Mouse (Mus musculus) kidney, embryonic 15.5 days (tissue): ENCODE results near the gene Zdbf2. TPM values are rescaled to one million over a fixed set of nuclear protein-coding genes. Genes with fewer than 3 reads are reported as not detected.

Experiments
- ATAC-seq: fragments of 200-750 bp; cut with Nextera tagmentation; replicated peaks from 2 replicates; pipeline ENCODE4 v1.8.0; 2017; ENCODE audit warnings: moderate TSS enrichment; ENCODE audit not compliant: low FRiP score
- H3K27ac ChIP-seq: fragments of 300-500 bp; sonication (generic); 2 replicates; pipeline ENCODE4 v1.5.1; 2015; ENCODE audit warnings: mild to moderate bottlenecking, inconsistent platforms
- H3K27me3 ChIP-seq: fragments of 300-500 bp; sonication (generic); 2 replicates; pipeline ENCODE4 v1.6.1; 2015; ENCODE audit warnings: inconsistent platforms
- H3K36me3 ChIP-seq: fragments of 300-500 bp; sonication (generic); 2 replicates; pipeline ENCODE4 v1.6.1; 2015; ENCODE audit warnings: inconsistent platforms
- H3K4me1 ChIP-seq: fragments of 300-500 bp; sonication (generic); 2 replicates; pipeline ENCODE4 v1.6.1; 2015; ENCODE audit warnings: inconsistent platforms
- H3K4me2 ChIP-seq: fragments of 300-500 bp; sonication (generic); 2 replicates; pipeline ENCODE4 v1.6.1; 2015; ENCODE audit warnings: moderate library complexity, mild to moderate bottlenecking, inconsistent platforms
- H3K4me3 ChIP-seq: fragments of 300-500 bp; sonication (generic); replicated peaks from 2 replicates; pipeline ENCODE4 v1.5.1; 2015; ENCODE audit warnings: mild to moderate bottlenecking, inconsistent platforms
- H3K9ac ChIP-seq: fragments of 300-500 bp; sonication (generic); 2 replicates; pipeline ENCODE4 v1.6.1; 2015; ENCODE audit warnings: mild to moderate bottlenecking, inconsistent platforms
- H3K9me3 ChIP-seq: fragments of 300-500 bp; sonication (generic); replicated peaks from 2 replicates; pipeline ENCODE4 v1.6.1; 2016; ENCODE audit warnings: inconsistent platforms
- WGBS: fragments of 180-500 bp; shearing (Covaris S2); methylation state at CpG from one replicate; pipeline ENCODE4 v1.1.7; 2015; ENCODE audit warnings: mixed read lengths; 5-methylcytosine and 5-hydroxymethylcytosine counted together
- polyA plus RNA-seq: library from polyadenylated mRNA; unstranded; fragments of >200 nt; fragmentation: Nextera tagmentation; extraction: Ambion mirVana; gene quantifications from 2 replicates; pipeline ENCODE4 v1.2.1, GENCODE M21; 2015

The Zdbf2 gene
- polyA plus RNA-seq, 1 experiment from 2014 or later: 8.4 TPM

DNA sequence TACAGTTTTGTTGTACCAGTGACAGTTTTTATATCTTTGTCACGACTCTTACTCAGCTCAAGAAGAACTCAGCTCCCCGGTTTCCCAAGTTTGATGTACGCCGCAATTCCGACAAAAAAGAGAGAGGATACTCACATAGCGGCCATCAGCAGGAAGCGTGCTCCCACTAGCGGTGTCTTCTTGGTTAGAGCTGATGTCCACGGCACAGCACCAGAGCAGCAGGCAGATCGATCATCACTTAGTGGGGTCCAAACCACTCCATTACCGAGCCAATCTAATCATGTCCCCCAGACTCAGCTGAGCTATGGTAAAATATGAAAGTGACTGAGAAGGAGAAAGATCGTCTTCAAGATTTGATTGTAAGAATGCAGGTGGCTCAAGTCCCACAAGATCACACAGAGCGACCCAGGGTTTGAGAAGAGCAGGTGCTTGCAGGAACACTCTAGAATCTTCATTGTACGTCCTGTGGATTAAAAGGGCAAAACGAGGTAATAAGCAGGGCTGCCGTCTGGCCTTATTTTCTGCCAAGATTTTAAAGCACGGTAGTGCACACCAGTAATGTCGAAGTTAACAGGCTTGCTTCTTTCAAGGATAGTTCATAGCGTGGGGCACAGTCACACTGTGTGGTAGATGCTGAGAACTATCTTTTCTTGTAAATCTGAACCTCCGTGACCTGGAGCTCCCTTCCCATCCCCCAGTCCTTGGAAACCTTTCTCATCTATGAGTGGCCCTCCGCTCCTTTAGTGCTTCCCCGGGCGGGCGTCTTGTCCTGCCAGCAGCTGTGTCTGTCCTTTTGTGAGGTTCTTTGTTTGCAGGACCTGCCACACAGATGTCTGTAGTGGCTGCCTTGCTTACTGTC is 20.5 kb upstream of the Zdbf2 start:
- Histone ChIP-seq H3K4me3 (no peak overlapping the region), H3K4me1 (peaks cover 6% of the 10 kb centered on the region), H3K9ac (no peak overlapping the region), H3K27me3 (peaks cover 97% of the 10 kb centered on the region), H3K36me3 (no peaks in the 10 kb centered on the region), H3K4me2 (no peak overlapping the region), H3K27ac (no peak overlapping the region), H3K9me3 (peaks cover 2% of the 10 kb centered on the region; the same call in 1 of the 2 replicates)
- no peak for ATAC-seq
- WGBS: 41% methylated on average over 24 of the region's 24 CpGs

DNA sequence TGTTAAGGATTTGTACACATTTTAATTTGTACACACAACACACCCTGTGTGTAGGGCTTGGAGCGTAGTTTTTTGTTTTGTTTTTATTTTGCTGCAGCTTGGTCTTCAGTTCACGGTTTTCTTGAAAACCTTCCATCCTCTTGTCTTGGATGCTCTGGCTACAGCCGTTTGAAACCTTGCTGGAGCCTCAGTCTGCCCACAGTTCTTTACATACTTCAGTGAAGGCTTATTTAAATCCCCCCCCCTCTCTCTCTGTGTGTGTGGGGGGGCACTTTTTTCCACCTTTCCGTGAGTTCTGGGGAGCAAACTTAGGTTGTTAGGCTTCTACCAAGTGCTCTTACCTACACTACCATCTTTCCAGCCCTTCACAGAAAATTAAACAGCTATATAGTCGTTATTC is 19.8 kb upstream of the Zdbf2 start:
- H3K4me3 ChIP-seq: no peak overlapping the region
- peaks cover 3% of the 10 kb centered on the region for H3K4me1 ChIP-seq
- H3K27ac ChIP-seq: no peak overlapping the region
- peaks cover 97% of the 10 kb centered on the region for H3K27me3 ChIP-seq
- no peak overlapping the region for H3K9ac ChIP-seq
- WGBS: 40% methylated on average over 5 of the region's 5 CpGs
- ATAC-seq: no peak
- no peak overlapping the region for H3K4me2 ChIP-seq
- no peaks in the 10 kb centered on the region for H3K36me3 ChIP-seq
- H3K9me3 ChIP-seq: peaks cover 2% of the 10 kb centered on the region; the same call in 1 of the 2 replicates

DNA sequence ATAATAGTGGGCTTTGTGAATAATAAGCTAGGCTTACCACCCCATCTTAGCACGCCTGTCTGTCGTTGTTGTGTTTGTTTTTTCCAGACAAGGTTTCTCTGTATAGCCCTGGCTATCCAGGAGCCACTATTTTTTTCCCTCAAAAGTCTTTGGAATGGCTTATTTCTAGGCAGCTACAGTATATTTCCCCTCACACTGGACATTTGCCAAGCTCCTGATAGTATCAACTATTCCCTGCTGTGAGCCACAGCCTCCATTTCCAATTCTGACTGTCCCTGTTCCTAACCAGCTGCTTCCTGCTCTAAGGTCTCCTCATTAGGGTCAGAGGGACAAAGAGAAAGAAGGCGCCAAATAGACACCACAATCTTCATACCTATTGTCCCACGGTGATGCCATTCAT is 18.0 kb upstream of the Zdbf2 start:
- 18% methylated on average over 4 of the region's 4 CpGs for WGBS
- no peaks in the 10 kb centered on the region for H3K36me3 ChIP-seq

DNA sequence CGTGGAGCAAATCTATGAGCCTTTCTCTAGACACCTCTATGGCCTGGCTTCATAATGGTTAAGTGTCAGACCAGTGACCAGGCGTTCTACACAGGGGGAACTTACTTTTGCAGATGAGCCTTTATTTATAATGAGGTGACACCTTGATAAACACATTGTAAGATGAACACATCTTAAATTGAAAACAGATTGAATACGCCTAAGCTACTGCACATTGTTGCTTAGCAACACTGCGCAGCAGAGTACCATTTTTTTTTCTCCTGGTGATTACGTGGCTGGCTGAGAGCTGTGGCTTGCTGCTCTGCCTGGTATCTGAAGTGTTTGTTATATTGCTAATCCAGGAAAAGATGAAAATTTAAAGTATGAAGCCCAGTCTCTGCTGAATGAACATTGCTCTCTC is 17.0 kb upstream of the Zdbf2 start:
- 29% methylated on average over 5 of the region's 5 CpGs for WGBS
- Histone ChIP-seq H3K36me3 (no peaks in the 10 kb centered on the region), H3K4me1 (no peaks in the 10 kb centered on the region), H3K27me3 (peaks cover 97% of the 10 kb centered on the region), H3K27ac (no peak overlapping the region), H3K4me3 (no peak overlapping the region), H3K4me2 (no peak overlapping the region), H3K9me3 (no peaks in the 10 kb centered on the region), H3K9ac (no peak overlapping the region)
- no peak for ATAC-seq

More for the DNA sequence above, 18.0 kb upstream of the Zdbf2 start:
- Histone ChIP-seq H3K9ac (no peak overlapping the region), H3K4me1 (no peaks in the 10 kb centered on the region), H3K27me3 (peaks cover 97% of the 10 kb centered on the region), H3K4me2 (no peak overlapping the region), H3K4me3 (no peak overlapping the region), H3K27ac (no peak overlapping the region), H3K9me3 (no peaks in the 10 kb centered on the region)
- no peak for ATAC-seq

DNA sequence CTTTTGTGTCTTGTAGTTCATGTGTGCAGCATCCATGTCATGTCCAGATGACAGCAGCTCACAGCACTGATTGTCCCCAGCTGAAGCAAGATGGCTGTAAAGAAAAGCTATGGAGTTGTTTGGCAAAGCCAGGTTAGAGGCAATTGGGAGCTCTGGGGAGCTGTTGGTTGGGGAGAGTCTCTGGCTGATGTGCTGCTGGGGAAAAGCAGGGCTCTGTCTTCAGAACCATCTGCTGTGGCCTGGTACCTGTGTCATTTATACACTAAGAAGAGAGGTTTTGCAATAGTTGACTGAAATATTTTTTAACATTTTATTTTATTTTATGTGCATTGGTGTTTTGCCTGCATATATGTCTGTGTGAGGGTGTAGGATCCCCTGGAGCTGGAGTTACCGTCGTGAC is 14.6 kb upstream of the Zdbf2 start:
- Histone ChIP-seq H3K36me3 (no peaks in the 10 kb centered on the region), H3K4me3 (no peak overlapping the region), H3K27me3 (peaks cover 94% of the 10 kb centered on the region), H3K9me3 (no peaks in the 10 kb centered on the region), H3K4me1 (no peaks in the 10 kb centered on the region), H3K27ac (no peak overlapping the region), H3K4me2 (no peak overlapping the region), H3K9ac (no peak overlapping the region)
- 46% methylated on average over 2 of the region's 2 CpGs for WGBS
- no peak for ATAC-seq

- Histone ChIP-seq H3K4me1 (no peaks in the 10 kb centered on the region), H3K9ac (no peak overlapping the region), H3K4me2 (no peak overlapping the region), H3K27me3 (peaks cover 97% of the 10 kb centered on the region), H3K4me3 (no peak overlapping the region), H3K9me3 (no peaks in the 10 kb centered on the region), H3K36me3 (no peaks in the 10 kb centered on the region), H3K27ac (no peak overlapping the region)
- no peak for ATAC-seq
- 43% methylated on average over 11 of the region's 11 CpGs for WGBS
Observed at GRCm38 (mm10) chr1:63259271-63259830, 13.7 kb upstream of the Zdbf2 start.

- Histone ChIP-seq H3K9ac (no peak overlapping the region), H3K27ac (no peak overlapping the region), H3K4me1 (no peaks in the 10 kb centered on the region), H3K36me3 (no peaks in the 10 kb centered on the region), H3K27me3 (peaks cover 97% of the 10 kb centered on the region), H3K9me3 (no peaks in the 10 kb centered on the region), H3K4me2 (no peak overlapping the region), H3K4me3 (no peak overlapping the region)
- ATAC-seq: no peak
- WGBS: 48% methylated on average over 17 of the region's 17 CpGs
Observed at GRCm38 (mm10) chr1:63259916-63260741, 12.9 kb upstream of the Zdbf2 start.

DNA sequence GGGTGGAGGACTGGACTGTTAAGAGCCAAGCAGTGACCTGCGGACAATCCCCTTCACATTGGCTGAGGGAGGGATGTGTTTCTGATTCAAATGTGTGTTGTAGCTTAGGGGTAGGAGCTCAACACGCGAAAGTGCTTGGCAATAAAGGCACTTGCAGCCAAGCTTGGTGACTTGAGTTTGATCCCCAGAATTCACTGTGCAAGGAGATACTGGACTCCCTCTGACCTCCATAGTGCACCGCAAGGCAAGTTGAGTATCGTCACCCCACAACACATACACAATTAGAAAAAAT is 12.4 kb upstream of the Zdbf2 start:
- Histone ChIP-seq H3K4me1 (no peaks in the 10 kb centered on the region), H3K9ac (no peak overlapping the region), H3K27ac (no peak overlapping the region), H3K9me3 (no peaks in the 10 kb centered on the region), H3K36me3 (no peaks in the 10 kb centered on the region), H3K4me2 (no peak overlapping the region), H3K4me3 (no peak overlapping the region), H3K27me3 (peaks cover 97% of the 10 kb centered on the region)
- ATAC-seq: no peak
- 39% methylated on average over 5 of the region's 5 CpGs for WGBS

- 47% methylated on average over 17 of the region's 17 CpGs for WGBS
- no peak overlapping the region for H3K9ac ChIP-seq
Observed at GRCm38 (mm10) chr1:63261041-63261590, 11.9 kb upstream of the Zdbf2 start.

DNA sequence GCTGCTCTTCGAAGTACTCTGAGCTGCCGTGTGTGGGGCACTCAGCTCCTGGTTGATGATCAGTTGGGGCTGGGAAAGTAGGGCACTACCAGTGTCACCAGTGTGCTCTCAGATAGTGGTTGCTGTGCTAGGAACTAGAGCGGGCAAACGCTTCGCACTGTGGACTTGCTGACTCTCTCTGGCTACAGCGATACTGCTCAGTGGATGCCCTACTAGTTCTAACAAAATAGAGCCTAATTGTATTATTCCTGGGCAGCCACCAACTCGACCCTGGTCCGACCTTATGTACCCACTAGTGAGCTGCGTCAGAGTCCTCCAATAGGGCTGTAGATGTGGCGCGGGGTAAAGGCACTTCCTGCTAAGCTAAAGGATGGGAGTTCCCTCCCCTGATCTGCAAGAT is 9.4 kb upstream of the Zdbf2 start:
- no peak for ATAC-seq
- no peaks in the 10 kb centered on the region for H3K9me3 ChIP-seq
- no peak overlapping the region for H3K27ac ChIP-seq
- peaks cover 94% of the 10 kb centered on the region for H3K27me3 ChIP-seq
- H3K36me3 ChIP-seq: no peaks in the 10 kb centered on the region
- no peak overlapping the region for H3K9ac ChIP-seq
- 50% methylated on average over 11 of the region's 11 CpGs for WGBS
- no peak overlapping the region for H3K4me3 ChIP-seq
- H3K4me2 ChIP-seq: no peak overlapping the region
- no peaks in the 10 kb centered on the region for H3K4me1 ChIP-seq

More at GRCm38 (mm10) chr1:63261041-63261590, 11.9 kb upstream of the Zdbf2 start:
- Histone ChIP-seq H3K27ac (no peak overlapping the region), H3K27me3 (peaks cover 97% of the 10 kb centered on the region), H3K4me2 (no peak overlapping the region), H3K9me3 (no peaks in the 10 kb centered on the region), H3K4me3 (no peak overlapping the region), H3K4me1 (no peaks in the 10 kb centered on the region), H3K36me3 (no peaks in the 10 kb centered on the region)
- no peak for ATAC-seq

- H3K4me1 ChIP-seq: no peaks in the 10 kb centered on the region
- no peak for ATAC-seq
- WGBS: 41% methylated on average over 4 of the region's 4 CpGs
- H3K9me3 ChIP-seq: no peaks in the 10 kb centered on the region
- H3K9ac ChIP-seq: no peak overlapping the region
- H3K4me2 ChIP-seq: no peak overlapping the region
- no peaks in the 10 kb centered on the region for H3K36me3 ChIP-seq
- H3K4me3 ChIP-seq: no peak overlapping the region
- H3K27ac ChIP-seq: no peak overlapping the region
- peaks cover 94% of the 10 kb centered on the region for H3K27me3 ChIP-seq
Observed at GRCm38 (mm10) chr1:63265461-63265860, 7.6 kb upstream of the Zdbf2 start.

DNA sequence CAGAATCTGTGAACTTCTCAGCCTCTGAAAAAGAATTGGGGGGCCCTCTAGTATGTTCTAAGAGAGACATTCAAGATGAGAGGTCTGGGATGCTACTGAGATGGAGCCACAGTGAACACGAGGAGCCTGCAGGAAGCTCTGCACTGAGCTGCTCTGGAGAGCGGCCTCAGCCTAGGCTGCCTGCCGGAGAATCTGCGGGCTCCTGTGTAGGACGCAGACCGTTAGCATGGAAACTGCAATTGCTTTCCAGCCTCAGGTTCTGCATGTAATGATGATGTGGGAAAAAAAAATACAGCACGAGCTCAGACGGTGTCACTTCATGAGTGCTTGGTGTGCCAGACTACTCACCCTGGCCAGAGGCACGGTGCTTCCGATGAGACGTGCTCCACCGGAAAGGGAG is 6.9 kb upstream of the Zdbf2 start:
- no peak overlapping the region for H3K9ac ChIP-seq
- ATAC-seq: no peak
- H3K27me3 ChIP-seq: peaks cover 94% of the 10 kb centered on the region
- H3K4me2 ChIP-seq: no peak overlapping the region
- no peaks in the 10 kb centered on the region for H3K4me1 ChIP-seq
- 44% methylated on average over 12 of the region's 12 CpGs for WGBS
- H3K27ac ChIP-seq: no peak overlapping the region
- no peaks in the 10 kb centered on the region for H3K9me3 ChIP-seq
- no peaks in the 10 kb centered on the region for H3K36me3 ChIP-seq
- no peak overlapping the region for H3K4me3 ChIP-seq
